Mouse (Mus musculus): ENCODE results near the gene Nol4l.

Gene Nol4l

GRCm38 (mm10) chr2:153543911-153544730 lies 14.3 kb upstream of the Nol4l start:
- no peak for DNase-seq (ENCODE audit: low read depth, low spot score)

DNA sequence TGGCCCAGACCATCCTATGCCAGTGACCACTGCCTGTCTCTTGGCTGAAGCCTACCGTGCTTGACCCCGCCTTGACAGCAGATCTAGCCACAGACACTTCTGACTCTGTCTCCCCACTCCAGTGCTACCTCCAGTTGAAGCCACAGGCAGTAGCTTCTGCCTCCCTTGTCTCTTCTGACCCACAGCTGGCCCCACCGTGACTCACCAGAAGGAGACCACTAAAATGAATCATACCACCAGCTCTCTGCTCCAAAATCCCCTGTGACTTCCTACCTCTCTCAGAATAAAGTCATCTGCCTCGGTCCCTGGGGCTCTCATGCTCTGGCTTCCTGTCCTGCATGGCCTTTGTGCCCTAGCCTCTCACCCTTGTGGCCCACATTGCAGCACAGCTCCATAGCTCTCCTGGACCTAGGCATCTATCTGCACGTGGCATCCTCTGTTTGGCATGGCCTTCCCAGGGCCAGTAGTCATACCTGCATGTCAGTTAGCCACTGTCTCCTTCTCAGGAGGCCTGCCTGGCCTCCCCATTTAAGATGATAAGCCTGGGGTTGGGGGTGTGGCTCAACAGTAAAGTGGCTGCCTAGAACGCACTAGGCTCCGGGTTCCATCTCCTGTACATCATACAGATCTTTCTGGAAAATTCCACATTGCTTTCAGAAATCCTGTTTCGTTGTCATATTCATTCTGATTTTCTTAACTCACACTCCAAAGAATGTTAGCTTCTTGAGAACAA lies 13.3 kb upstream of the Nol4l start:
- no peak for DNase-seq (ENCODE audit: low read depth, low spot score)

DNA sequence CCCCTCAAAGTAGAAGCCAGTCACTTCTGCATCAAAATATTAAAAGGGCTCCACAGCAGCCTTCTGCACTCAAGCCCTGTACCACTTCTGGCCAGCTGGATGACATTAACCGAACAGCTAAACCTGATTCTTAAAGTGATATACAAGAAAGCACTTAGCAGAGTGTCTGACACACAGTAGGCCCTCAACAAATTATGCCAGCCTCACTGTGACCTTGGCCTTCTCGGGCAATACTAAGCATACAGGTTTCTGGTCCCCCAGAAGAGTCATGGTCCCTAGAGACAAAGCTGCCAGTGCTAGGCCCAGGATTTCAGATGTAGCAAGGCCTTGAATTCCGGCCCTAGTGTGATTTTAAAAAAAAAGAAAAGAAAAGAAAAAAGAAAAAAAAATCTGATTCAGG lies 9.1 kb upstream of the Nol4l start:
- no peak for DNase-seq (ENCODE audit: low read depth, low spot score)

DNA sequence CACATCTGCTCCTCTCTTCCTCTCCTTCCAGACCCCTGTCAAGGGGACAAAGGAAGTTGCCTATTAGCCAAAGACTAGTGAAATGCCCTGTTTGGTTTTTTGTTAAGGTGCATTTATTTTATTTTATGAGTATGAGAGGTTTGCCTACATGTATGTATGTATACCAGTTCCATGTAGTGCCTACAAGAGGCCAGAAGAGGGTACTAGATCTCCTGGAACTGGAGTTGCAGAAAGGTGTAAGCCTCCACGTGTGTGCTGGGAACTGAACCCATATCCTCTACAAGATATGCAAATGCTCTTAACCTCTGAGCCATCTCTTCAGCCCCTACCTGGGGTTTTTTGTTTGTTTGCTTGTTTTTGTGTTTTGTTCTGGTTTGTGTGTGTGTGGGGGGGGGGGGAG lies 4.2 kb upstream of the Nol4l start:
- DNase-seq (ENCODE audit: low read depth, low spot score): no peak

DNA sequence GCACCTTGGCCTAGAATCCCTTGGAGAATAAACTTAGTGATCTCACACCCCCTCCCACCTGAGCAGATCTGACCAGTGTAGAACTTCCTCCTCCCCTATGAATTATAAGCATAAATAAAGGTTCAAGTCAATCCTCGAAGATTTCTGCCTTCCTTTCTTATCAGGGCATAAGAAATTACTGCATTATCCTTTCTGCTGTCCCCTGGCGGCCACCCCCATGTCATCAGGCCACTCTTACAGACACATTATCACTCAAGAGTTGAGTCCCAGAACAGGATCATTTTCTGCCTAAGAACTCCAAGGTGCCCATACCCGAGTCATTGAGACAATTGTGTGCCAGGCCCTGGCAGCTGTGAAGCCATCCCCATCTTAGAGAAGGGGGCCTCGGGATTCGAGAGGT lies 1.2 kb upstream of the Nol4l start:
- DNase-seq (ENCODE audit: low read depth, low spot score): no peak

DNA sequence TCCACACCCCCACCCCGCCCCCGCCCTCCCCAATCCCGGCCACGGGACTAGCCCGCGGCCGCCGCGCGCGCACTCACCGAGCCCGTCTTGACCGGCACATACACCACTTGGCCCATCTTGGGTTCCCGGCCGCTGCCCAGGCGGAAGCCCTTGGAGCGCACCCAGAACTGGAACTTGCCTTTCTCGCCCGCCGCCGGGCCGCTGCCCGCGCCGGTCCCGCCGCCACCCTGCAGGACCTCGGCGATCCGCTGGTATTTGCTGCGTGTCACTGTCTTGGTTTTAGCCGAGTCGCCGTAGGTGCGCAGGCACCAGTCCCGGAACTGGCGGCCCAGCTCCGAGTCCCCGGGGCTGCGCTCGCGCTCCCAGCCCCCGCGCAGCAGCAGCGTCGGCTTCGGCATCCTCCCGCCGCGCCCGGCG lies 398 bp downstream of the Nol4l start:
- no peak for DNase-seq (ENCODE audit: low read depth, low spot score)

DNA sequence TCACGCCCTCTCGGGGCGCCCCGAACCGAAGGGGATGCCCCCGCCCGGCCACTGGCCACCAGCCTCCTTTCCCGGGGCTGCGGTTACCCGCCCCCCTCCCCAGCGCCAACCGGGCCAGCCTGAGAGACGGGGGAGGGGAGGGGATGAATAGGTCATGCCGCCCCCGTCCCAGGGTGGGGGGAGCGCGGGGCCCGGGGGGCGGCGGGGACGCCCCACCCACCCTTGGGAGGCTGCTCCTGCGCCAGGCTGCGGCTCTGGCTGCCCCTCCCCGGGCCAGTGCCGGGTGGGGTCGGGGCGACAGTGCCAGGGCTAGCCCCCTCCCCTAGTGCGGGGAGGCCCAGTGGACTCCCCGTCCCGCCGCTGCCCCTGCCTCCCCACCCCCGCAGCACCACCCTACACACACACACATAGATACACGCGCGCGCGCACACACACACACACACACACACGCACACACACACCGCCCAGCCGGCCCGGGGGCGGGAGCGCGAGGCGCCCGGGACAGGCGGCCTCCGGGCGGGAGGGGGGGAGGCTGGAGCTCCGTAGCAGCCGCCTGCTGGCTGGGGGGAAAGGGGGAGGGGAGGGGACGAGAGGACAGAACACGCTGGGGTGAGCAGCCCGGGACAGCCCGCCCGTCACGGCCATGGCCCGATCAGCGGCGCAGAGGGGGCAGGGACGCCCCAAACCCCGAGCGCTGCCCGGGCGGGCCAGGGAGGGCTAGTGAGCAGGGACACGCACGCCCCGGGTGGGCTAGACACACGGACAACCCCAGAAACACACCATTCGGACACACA lies 1.0 kb downstream of the Nol4l start:
- no peak for DNase-seq (ENCODE audit: low read depth, low spot score)

DNA sequence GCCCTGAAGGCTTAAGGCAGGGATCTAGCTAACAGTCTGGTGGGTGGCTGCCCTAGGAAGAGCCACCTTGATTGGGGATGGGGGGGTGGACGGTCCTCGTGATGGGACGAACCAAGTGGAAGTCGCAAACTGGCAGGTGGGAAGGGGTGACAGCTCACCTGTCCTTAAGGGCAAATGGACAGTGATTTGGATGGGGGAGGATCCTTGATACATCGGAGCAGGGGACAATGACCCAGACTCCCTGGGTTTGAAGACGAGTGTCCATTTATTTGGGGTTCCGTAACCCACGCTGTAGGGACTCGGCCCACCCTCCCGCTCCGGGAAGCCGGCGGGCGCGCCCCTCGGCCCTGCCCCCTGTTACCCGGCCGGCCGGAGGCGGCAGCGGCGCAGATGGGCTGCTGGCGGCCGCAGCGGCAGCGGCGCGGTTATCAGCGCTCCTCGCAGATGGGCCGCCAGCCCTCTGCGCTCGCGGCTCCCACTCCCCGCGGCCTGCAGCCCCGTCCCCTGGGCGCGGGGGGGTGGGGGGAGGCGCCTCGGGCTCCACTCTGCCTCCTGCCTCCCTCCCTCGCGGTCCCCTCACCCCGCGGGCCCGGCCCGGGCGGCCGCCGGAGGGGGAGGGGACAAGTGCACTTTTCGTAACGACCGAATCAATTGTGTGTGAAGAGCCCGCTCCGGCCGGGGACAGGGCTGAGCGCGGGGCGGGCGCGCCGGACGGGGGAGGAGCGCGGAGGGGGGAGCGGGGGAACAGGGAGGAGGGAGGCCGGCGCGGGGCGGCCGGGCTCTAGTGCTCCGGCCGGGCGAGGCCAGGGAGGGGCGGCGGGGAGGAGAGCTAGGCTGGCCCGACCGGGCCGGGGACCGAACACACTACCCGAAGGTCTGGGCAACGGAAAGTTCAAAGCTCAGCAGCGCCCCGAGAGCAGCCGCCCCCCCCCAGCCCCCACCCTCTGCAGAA lies 1.9 kb downstream of the Nol4l start:
- no peak for DNase-seq (ENCODE audit: low read depth, low spot score)

GRCm38 (mm10) chr2:153526850-153527530 lies 2.8 kb downstream of the Nol4l start:
- DNase-seq (ENCODE audit: low read depth, low spot score): no peak

DNA sequence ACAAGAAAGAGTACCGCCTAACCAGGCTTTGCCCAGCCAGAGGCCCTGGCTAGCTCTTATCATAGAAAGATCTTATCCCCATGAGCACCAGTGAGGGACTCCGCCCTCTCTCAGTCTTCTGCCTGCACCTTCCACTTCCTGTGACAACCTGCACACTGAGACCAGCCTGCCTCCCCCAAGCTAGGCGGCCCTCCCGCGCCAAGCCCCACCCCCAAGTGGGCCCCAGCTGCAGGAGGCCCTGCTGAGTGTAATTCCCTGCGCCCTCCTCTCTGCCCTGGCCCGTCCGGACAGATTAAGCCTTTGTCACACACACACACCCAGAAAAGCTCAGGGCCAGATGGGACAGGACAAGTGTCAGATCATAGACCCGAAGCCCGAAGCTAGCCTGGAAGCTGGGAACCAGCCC lies 3.9 kb downstream of the Nol4l start:
- peak; percentile 56 for DNase-seq (ENCODE audit: low read depth, low spot score)

GRCm38 (mm10) chr2:153524727-153525126 lies 5.0 kb downstream of the Nol4l start:
- DNase-seq (ENCODE audit: low read depth, low spot score): no peak

GRCm38 (mm10) chr2:153523656-153524055 lies 6.1 kb downstream of the Nol4l start:
- no peak for DNase-seq (ENCODE audit: low read depth, low spot score)

DNA sequence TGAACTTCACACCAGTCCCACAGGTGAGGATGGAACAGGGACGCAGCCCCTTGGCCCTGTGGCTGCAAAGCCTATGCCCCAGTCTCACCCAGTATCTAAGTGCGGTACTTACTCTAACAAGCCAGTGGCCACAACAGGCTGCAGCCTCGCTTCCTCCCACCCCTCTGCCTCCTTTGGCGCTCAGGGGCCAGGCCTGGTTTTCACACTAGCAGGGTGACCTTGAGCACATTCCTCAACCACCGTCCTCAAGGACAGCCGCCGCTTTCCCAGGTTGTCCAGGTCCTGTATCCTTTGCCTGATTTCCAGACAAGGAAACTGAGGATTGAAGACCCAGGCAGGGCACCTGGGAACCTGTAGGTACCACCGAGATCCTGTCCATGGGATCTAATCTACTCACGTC lies 6.6 kb downstream of the Nol4l start:
- no peak for DNase-seq (ENCODE audit: low read depth, low spot score)

DNA sequence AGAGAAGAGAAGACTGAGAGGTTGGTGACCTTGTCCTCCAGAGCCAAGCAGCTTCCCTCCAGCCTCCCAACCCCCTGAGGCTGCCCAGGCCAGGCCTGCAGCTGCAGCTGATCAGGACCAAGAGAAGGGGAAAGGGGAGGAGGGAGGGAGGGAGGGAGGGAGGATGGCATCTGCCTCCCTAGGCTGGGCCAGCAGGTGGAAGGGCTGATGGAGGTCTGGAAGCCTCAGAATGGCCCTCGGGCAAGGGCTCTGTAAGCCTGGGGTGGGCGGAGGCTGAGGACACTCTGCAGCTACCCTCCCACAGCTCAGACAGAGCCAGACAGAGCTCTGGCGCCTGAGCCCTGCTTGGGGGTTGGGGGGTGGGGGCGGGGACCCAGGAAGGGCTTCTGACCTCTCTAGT lies 7.5 kb downstream of the Nol4l start:
- DNase-seq (ENCODE audit: low read depth, low spot score): no peak

DNA sequence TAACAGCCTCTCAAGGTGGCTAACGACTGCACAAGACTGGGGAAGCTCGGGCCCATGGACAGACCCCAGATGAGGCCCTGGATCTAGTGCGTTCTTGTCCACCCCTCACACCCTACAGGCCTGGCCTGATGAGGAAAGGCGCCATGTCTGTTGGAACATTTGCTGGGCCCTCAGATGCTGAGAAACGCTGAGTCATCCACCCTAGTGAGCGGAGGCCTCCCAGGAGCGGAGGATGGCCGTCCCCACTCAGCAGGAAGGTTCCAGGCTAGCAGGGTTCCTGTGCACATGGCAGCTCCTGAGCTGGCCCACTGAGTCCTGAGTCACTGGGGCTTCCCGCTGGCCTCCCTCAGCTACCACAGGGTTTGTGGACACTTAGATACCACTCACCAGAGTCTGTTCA lies 9.7 kb downstream of the Nol4l start:
- DNase-seq (ENCODE audit: low read depth, low spot score): peak; percentile 69

DNA sequence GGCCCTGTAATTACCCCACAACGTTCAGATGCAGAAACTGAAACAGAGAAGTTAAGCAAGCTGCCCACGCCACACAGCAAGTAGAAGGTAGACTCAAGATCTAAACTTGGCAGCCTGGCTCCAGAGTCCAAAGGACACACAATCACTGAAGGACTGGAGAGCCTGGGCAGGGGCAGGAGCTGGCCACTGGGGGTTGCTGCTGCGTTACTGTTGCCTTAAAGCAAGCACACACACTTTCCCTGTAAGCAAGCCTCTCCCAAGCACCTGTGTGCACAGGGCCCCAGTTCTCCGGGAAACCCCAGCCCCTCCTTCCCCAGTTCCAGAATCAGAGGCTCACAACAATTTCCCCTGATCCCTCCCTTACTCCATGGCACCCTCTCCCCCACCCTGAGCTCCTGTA lies 12.8 kb downstream of the Nol4l start:
- no peak for DNase-seq (ENCODE audit: low read depth, low spot score)

GRCm38 (mm10) chr2:153515582-153515981 lies 14.2 kb downstream of the Nol4l start:
- no peak for DNase-seq (ENCODE audit: low read depth, low spot score)

GRCm38 (mm10) chr2:153514497-153515380 lies 15.0 kb downstream of the Nol4l start:
- no peak for DNase-seq (ENCODE audit: low read depth, low spot score)

GRCm38 (mm10) chr2:153513983-153514382 lies 15.8 kb downstream of the Nol4l start:
- DNase-seq (ENCODE audit: low read depth, low spot score): no peak
